Mouse (Mus musculus) mesoderm, embryonic 11.5 days (tissue): Measurements from ENCODE around the gene Suco.
A peak's percentile ranks its signal among the peaks of the same experiment; 100 is the strongest.

Source experiments
- DNase-seq: peaks from one replicate; pipeline ENCODE4 v3.0.0-alpha.2; 2012; ENCODE audit warnings: low read depth, low spot score

Gene Suco

DNA sequence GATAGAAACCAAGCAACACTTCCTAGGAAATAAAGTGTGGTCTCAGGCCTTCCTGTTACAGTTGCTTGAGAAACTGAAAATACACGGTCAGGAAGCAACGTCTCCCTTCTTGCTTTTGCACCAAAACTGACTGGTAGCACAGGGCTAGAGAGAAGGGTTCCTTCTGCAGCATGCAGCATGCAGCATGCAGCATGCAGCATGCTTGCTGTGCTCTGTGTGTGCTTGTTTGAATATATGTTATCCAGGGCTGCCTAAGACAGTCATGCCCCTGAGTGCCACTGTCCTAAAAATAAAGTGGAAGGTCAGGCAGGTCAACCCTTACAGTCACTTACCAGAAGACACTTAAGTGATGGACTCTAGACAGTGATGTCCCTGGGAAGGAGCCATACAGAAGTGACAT, 17.6 kb upstream of the Suco start:
- DNase-seq = no peak

DNA sequence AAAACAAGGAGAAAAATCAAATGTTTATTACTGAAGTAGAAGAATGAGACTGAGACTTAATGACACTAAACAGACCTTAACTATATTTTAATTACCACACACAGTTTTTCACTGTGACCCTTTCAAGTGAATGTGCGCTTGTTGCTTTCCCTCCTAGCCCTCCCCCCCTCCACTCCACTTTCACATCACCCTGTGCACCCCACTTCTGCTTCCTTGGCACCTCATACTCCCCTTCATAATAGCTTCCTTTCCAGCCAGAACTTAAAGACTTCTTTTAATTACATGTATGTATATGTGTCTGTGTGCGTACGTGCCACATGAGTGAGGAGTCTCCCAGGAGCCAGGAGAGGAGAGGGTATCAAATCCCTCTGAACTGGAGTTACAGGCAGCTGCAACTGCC, 12.3 kb upstream of the Suco start:
- DNase-seq = no peak

GRCm38 (mm10) chr1:161887679-161888260, 11.3 kb upstream of the Suco start:
- no peak for DNase-seq

GRCm38 (mm10) chr1:161885762-161886161, 9.3 kb upstream of the Suco start:
- no peak for DNase-seq

GRCm38 (mm10) chr1:161877580-161878142, 1.2 kb upstream of the Suco start:
- no peak for DNase-seq

- peak; percentile 13 for DNase-seq
These were observed 553 bp downstream of the Suco start for GRCm38 (mm10) chr1:161875706-161876552.

GRCm38 (mm10) chr1:161869422-161869821, 7.1 kb downstream of the Suco start:
- no peak for DNase-seq

GRCm38 (mm10) chr1:161868413-161868812, 8.1 kb downstream of the Suco start:
- no peak for DNase-seq

GRCm38 (mm10) chr1:161863742-161864141, 12.7 kb downstream of the Suco start:
- no peak for DNase-seq

- DNase-seq = no peak
These were observed 17.2 kb downstream of the Suco start for GRCm38 (mm10) chr1:161859248-161859647.

GRCm38 (mm10) chr1:161826677-161827076, 49.8 kb downstream of the Suco start:
- DNase-seq = no peak

DNA sequence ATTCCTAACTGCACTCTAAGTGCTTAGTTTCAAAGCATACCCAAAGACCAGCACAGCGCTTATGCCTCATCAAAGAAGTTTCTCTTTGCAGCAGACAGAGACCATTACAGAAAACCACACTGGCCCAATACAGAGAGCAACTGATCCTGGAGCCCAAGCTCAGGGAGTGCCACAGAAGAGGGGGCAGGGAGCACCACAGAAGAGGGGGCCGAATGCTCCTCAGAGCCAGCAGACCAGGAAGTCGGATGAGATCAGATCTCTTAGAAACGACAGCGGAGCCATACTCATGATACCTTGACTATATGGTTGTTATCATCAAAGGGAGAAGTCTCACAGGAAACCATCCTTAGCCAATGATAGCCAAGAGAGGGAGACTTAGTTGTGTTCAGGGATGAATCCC, 67.1 kb downstream of the Suco start:
- DNase-seq = no peak

DNA sequence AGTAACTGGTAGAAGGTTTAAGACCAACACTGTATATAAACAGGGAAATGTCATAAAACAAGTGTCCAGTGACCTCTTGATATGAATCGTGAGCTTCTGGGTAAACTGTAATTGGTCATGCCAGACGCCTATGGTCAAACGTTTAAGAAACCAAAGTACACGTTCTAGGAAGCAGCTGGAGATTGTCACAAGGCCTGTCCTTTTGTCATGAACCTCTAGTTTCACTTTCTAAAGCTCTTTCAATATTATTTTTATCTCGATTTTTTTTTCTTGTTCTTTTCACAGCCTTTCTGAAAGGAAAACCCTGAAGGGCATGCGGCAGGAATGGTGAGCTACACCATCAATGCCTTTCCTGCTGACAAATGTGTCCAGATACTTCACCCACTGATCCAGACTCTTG, 67.5 kb downstream of the Suco start:
- DNase-seq = no peak

GRCm38 (mm10) chr1:161804541-161804971, 71.9 kb downstream of the Suco start:
- no peak for DNase-seq

- DNase-seq = no peak
These were observed 75.2 kb downstream of the Suco start for GRCm38 (mm10) chr1:161801321-161801720.

- DNase-seq = no peak
These were observed 76.2 kb downstream of the Suco start for GRCm38 (mm10) chr1:161800256-161800655.

DNA sequence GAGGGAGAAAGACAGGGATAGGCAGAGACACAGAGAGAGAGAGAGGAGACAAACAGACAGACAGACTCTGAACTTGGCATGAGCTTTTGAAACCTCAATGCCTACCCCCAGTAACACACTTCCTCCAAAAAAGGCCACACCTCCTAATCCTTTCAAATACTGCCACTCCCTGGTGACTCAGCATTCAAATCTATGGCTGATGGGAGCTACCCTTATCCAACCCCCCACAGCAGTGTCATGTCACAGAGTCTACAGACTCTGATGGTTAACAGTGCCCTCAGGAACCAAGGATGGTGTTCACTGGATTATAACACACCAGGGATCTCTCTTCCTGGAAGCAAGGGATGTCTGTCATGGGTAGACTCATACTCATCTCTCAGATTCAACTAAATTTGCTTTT, 76.7 kb downstream of the Suco start:
- DNase-seq = no peak

DNA sequence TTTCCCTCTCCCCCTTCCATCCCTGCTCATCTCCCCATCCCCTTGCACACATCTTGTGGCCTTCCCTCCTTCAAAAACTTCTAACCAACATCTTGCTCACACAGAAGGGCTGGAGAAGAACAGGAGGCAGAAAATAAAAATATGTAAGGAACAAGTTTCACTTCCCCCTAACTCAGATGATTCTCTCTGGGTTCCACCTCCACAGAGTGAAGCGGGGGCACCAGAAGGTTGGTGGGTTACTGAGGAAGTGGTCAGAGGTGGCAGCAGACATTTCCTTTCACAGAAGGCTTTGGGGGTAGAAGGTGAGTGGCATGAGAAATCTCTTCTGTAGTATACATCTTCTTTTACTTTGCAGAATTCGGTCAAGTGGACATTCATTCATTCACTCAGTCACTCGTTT, 77.6 kb downstream of the Suco start:
- DNase-seq = no peak

- DNase-seq = no peak
These were observed 81.9 kb downstream of the Suco start for GRCm38 (mm10) chr1:161794447-161795211.

DNA sequence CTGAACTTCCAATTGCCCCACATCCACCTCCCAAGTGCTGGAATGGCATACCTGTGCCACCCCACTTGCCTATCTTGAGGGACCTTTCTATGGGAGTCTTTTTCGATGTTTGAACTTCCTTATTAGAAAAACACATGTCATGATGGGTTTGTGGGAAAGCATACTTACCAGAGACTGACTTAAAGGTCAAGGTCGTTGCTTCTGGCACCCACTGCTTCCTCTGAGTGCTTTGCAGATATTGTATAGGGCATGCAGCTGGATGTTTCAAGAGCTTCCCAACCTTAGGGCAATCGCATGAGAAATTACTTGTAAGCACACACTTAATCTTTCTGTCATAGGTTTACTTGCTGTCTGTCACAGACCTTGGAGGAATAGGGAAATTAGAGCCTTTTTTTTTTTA, 83.2 kb downstream of the Suco start:
- no peak for DNase-seq

- DNase-seq = no peak
These were observed 83.9 kb downstream of the Suco start for GRCm38 (mm10) chr1:161792687-161792969.
